Mouse (Mus musculus) hindbrain, embryonic 14.5 days (tissue): ENCODE data around the gene Pheta1. TPM values are rescaled to one million over a fixed set of nuclear protein-coding genes. Genes with fewer than 3 reads are reported as not detected.

Source experiments
- microRNA-seq: library from miRNA; unstranded; fragments of <30 nt; microRNA quantifications from one replicate; pipeline ENCODE4, GENCODE M21; 2016
- polyA plus RNA-seq: library from polyadenylated mRNA; unstranded; fragments of >200 nt; fragmentation: Nextera tagmentation; extraction: Ambion mirVana; gene quantifications from 2 replicates; pipeline ENCODE4 v1.2.1, GENCODE M21; 2014

Gene Pheta1
- polyA plus RNA-seq, 1 experiment from 2014 or later: 32.3 TPM

Small RNAs within 50 kb of the gene (microRNA-seq; reads per million reads assigned to microRNA genes)
- gene Mir7031: not detected

Other genes with a start within 250 kb of the Pheta1 start
- 1.2 and 1.5 TPM in 2 replicates for gene Acad12, start 230.0 kb upstream of the Pheta1 start, polyA plus RNA-seq
- gene Acad10, start 188.5 kb upstream of the Pheta1 start, polyA plus RNA-seq: 1.7 and 2.2 TPM in 2 replicates
- gene Brap, start 188.4 kb upstream of the Pheta1 start, polyA plus RNA-seq: 41.5 and 47.3 TPM in 2 replicates
- 81.6 and 90.5 TPM in 2 replicates for gene Atxn2, start 137.6 kb upstream of the Pheta1 start, polyA plus RNA-seq
- 8.8 and 9.1 TPM in 2 replicates for gene Sh2b3, start 11.3 kb upstream of the Pheta1 start, polyA plus RNA-seq
- 25.5 and 28.1 TPM in 2 replicates for gene Cux2, start 201.1 kb downstream of the Pheta1 start, polyA plus RNA-seq